Mouse (Mus musculus) bone marrow, adult 2 months (tissue): ENCODE measurements around the gene Mlst8. TPM values are rescaled to one million over a fixed set of nuclear protein-coding genes. Genes with fewer than 3 reads are reported as not detected.

Experiments
- H3K27ac ChIP-seq: fragments of 200-500 bp; 2 replicates; pipeline ENCODE4 v1.5.1; 2012; ENCODE audit warnings: low read depth, mild to moderate bottlenecking, control low read depth, inconsistent platforms, low read length; ENCODE audit not compliant: control insufficient read depth, poor library complexity, insufficient read depth
- H3K4me1 ChIP-seq: fragments of 200-500 bp; 2 replicates; pipeline ENCODE4 v1.6.1; 2011; ENCODE audit warnings: low read length; ENCODE audit not compliant: control insufficient read depth, insufficient read depth
- H3K4me3 ChIP-seq: fragments of 200-500 bp; replicated peaks from 2 replicates; pipeline ENCODE3; 2011; ENCODE audit warnings: mild to moderate bottlenecking, low read depth, low read length, control low read depth; ENCODE audit not compliant: control insufficient read depth
- CTCF ChIP-seq: fragments of 200-500 bp; IDR thresholded peaks from 2 replicates; pipeline ENCODE4 v1.5.1; 2011; ENCODE audit warnings: low read length, control low read depth; ENCODE audit not compliant: control insufficient read depth, insufficient read depth
- POLR2A ChIP-seq: fragments of 200-500 bp; IDR thresholded peaks from 2 replicates; pipeline ENCODE4 v1.6.1; 2011; ENCODE audit warnings: low read depth, mild to moderate bottlenecking, control low read depth, low read length, borderline replicate concordance; ENCODE audit not compliant: control insufficient read depth
- WGBS: fragments of 180-500 bp; shearing (Covaris S2); methylation state at CpG from one replicate; pipeline ENCODE4 v1.1.7; 2018; 5-methylcytosine and 5-hydroxymethylcytosine counted together
- polyA plus RNA-seq: library from polyadenylated mRNA; stranded (reverse); fragments of >200 nt; gene quantifications from 2 replicates; pipeline ENCODE4 v1.2.4, GENCODE M21; 2011; ENCODE audit warnings: low replicate concordance; ENCODE audit not compliant: missing spikeins, insufficient read depth, insufficient read length

Mlst8 gene
- polyA plus RNA-seq = 9.8 and 22.9 TPM in 2 replicates

GRCm38 (mm10) chr17:24478663-24479380 lies at the start of gene Mlst8:
Gene Mlst8 (minus strand): TSS chr17:24479078.
- WGBS = under 1% methylated on average over 48 of the region's 48 CpGs
- peak within 1 kb of the TSS; percentile 90 for H3K4me3 ChIP-seq
- H3K4me1 ChIP-seq = peaks cover 5% of the 10 kb centered on the region; the same call in 1 of the 2 replicates
- peak; percentile 96 for TF ChIP-seq CTCF
- peak; percentile 73; the same call in 1 of the 2 replicates for TF ChIP-seq POLR2A
- H3K27ac ChIP-seq = peak within 1 kb of the TSS; percentile 87

- peak overlapping the region; percentile 82 for H3K4me3 ChIP-seq
- H3K4me1 ChIP-seq = peaks cover 10% of the 10 kb centered on the region
- H3K27ac ChIP-seq = peak overlapping the region; percentile 70; the same call in 1 of the 2 replicates
- 0% methylated on average over 8 of the region's 8 CpGs for WGBS
- TF ChIP-seq CTCF = no peak
- TF ChIP-seq POLR2A = no peak
These were observed 49.7 kb upstream of the Mlst8 start for GRCm38 (mm10) chr17:24528560-24528918.

GRCm38 (mm10) chr17:24527723-24528559 lies 49.1 kb upstream of the Mlst8 start, which contains the start of gene Traf7:
Gene Traf7 (minus strand): TSS chr17:24527938.
- peak within 1 kb of the TSS; percentile 70 for H3K27ac ChIP-seq
- peak within 1 kb of the TSS; percentile 90 for H3K4me3 ChIP-seq
- 0% methylated on average over 40 of the region's 40 CpGs for WGBS
- H3K4me1 ChIP-seq = peaks cover 8% of the 10 kb centered on the region
- TF ChIP-seq CTCF (no peak), POLR2A (peak; percentile 63; the same call in 1 of the 2 replicates)

GRCm38 (mm10) chr17:24527315-24527714 lies 48.4 kb upstream of the Mlst8 start:
- Histone ChIP-seq H3K4me1 (peaks cover 8% of the 10 kb centered on the region), H3K4me3 (peak overlapping the region; percentile 90), H3K27ac (peak overlapping the region; percentile 66)
- WGBS = 1% methylated on average over 19 of the region's 19 CpGs
- TF ChIP-seq POLR2A (no peak), CTCF (no peak)

GRCm38 (mm10) chr17:24524734-24525133 lies 45.9 kb upstream of the Mlst8 start:
- Histone ChIP-seq H3K4me3 (no peak overlapping the region), H3K4me1 (peaks cover 7% of the 10 kb centered on the region), H3K27ac (no peak overlapping the region)
- WGBS = 83% methylated on average over 2 of the region's 2 CpGs
- TF ChIP-seq POLR2A (no peak), CTCF (no peak)

GRCm38 (mm10) chr17:24520450-24520849 lies 41.6 kb upstream of the Mlst8 start:
- Histone ChIP-seq H3K4me3 (no peak overlapping the region), H3K4me1 (no peaks in the 10 kb centered on the region), H3K27ac (no peak overlapping the region)
- 79% methylated on average over 4 of the region's 4 CpGs for WGBS
- TF ChIP-seq CTCF (no peak), POLR2A (no peak)

GRCm38 (mm10) chr17:24514270-24515257 lies 35.7 kb upstream of the Mlst8 start:
- H3K4me3 ChIP-seq = no peak overlapping the region
- WGBS = 89% methylated on average over 24 of the region's 24 CpGs
- H3K27ac ChIP-seq = no peak overlapping the region; the same call in 1 of the 2 replicates
- no peak for TF ChIP-seq POLR2A
- TF ChIP-seq CTCF = no peak
- H3K4me1 ChIP-seq = no peaks in the 10 kb centered on the region
